In genomic region chr4:44708311-44708710, GRCm38 (mm10) we compare ENCODE assay signal across 17 mouse cellular contexts. TPM values are rescaled to one million over a fixed set of nuclear protein-coding genes. Genes with fewer than 3 reads are reported as not detected.
"Had no signal": no experiment of that assay in that cellular context is flagged by ENCODE, and none has a peak within 500 bp of the region (broad histone marks: within the 10 kb centered on the region; RNA-seq: fewer than 3 reads in every experiment).

No protein-coding gene starts in this region.

- H3K4me3 ChIP-seq: layer of hippocampus, adult 2 months; limb, embryonic 12.5 days had no signal

- H3K4me2 ChIP-seq: limb, embryonic 12.5 days had no signal

- H3K36me3 ChIP-seq: limb, embryonic 12.5 days had no signal

- ATAC-seq: lung, postnatal 0 days had no signal

- H3K9me3 ChIP-seq: limb, embryonic 12.5 days had no signal

- H3K27ac ChIP-seq: kidney, postnatal 0 days; layer of hippocampus, adult 2 months; limb, embryonic 12.5 days; liver, embryonic 14.5 days had no signal

- DNase-seq: kidney, adult 11 months; kidney, adult 9 months; kidney, postnatal 4 days; liver; lung, adult 2 months; lung, postnatal 36 days; right cerebral cortex, adult 18-20 months; thymus, adult 18-20 months; thymus, postnatal 14 days had no signal

- H3K9ac ChIP-seq: limb, embryonic 12.5 days; liver, embryonic 14.5 days had no signal

RNA-seq across cellular contexts. Expression of gene Pax5, which starts 2.0 kb away (rescaled TPM):
- total RNA-seq: megakaryocyte progenitor cell, adult 5-6 weeks had no signal
- polyA plus RNA-seq: intestine, embryonic 14.5 days; kidney, postnatal 0 days; limb, embryonic 12.5 days; stomach, embryonic 14.5 days had no signal
